Mouse (Mus musculus) CH12.LX (cell line): ENCODE measurements around the gene Cisd3. TPM values are rescaled to one million over a fixed set of nuclear protein-coding genes. Genes with fewer than 3 reads are reported as not detected.

Source experiments
- DNase-seq: peaks from one replicate; pipeline ENCODE4 v3.0.0-alpha.2; 2013; ENCODE audit errors: extremely low read depth
- H3K27ac ChIP-seq: 2 replicates; pipeline ENCODE4 v1.5.1; 2012; ENCODE audit warnings: low read depth, mild to moderate bottlenecking, control low read depth, moderate library complexity; ENCODE audit not compliant: insufficient read depth
- H3K27me3 ChIP-seq: replicated peaks from 2 replicates; pipeline ENCODE3; 2012; ENCODE audit warnings: inconsistent platforms
- H3K36me3 ChIP-seq, 2 experiments: replicated peaks in 1 of 2; 2 replicates each; pipeline versions ENCODE3 to v1.6.1; 2012; ENCODE audit warnings: inconsistent platforms in 1 of 2, low read length in 1 of 2, mild to moderate bottlenecking in 1 of 2, mixed read lengths in 1 of 2, moderate library complexity in 1 of 2; ENCODE audit not compliant: control insufficient read depth in 1 of 2, insufficient read depth in 1 of 2
- H3K4me1 ChIP-seq, 2 experiments: 2 replicates each; pipeline ENCODE4 v1.6.1; 2012; ENCODE audit warnings: inconsistent platforms in 1 of 2, moderate library complexity in 1 of 2; ENCODE audit not compliant: insufficient read depth in 2 of 2, control insufficient read depth in 1 of 2
- H3K4me2 ChIP-seq: 2 replicates; pipeline ENCODE4 v1.6.1; 2012; ENCODE audit warnings: low read depth, mild to moderate bottlenecking, control low read depth; ENCODE audit not compliant: poor library complexity, insufficient read depth, severe bottlenecking
- H3K4me3 ChIP-seq, 3 experiments: fragments of 150-350 bp in 1 of 3; sonication (generic) in 1 of 3; replicated peaks in 1 of 3; 2 replicates each; pipeline versions ENCODE3 to v1.5.1; 2011 to 2012; ENCODE audit warnings: low read depth in 2 of 3, low read length in 2 of 3, mild to moderate bottlenecking in 2 of 3, moderate library complexity in 2 of 3, control low read depth in 1 of 3, improper control_type of control experiment in 1 of 3, inconsistent platforms in 1 of 3, mixed read lengths in 1 of 3; ENCODE audit not compliant: poor library complexity in 1 of 3
- H3K79me2 ChIP-seq: replicated peaks from 2 replicates; pipeline ENCODE4 v1.6.1; 2012; ENCODE audit warnings: mild to moderate bottlenecking, moderate library complexity; ENCODE audit not compliant: control insufficient read depth, poor library complexity, insufficient read depth, severe bottlenecking; ENCODE audit errors: extremely low read depth
- H3K9ac ChIP-seq: 2 replicates; pipeline ENCODE4 v1.6.1; 2012; ENCODE audit warnings: low read depth, mild to moderate bottlenecking, control low read depth, moderate library complexity; ENCODE audit not compliant: insufficient read depth
- H3K9me3 ChIP-seq: replicated peaks from 2 replicates; pipeline ENCODE3; 2012; ENCODE audit warnings: low read length, inconsistent platforms, mixed read lengths
- CHD1 ChIP-seq: IDR thresholded peaks from 2 replicates; pipeline ENCODE4 v1.6.1; 2012; ENCODE audit warnings: low read depth, low read length, improper control_type of control experiment, inconsistent platforms
- CTCF ChIP-seq, 2 experiments: IDR thresholded peaks in 1 of 2; conservative IDR thresholded peaks in 1 of 2; 2 replicates each; pipeline ENCODE4 v1.5.1; 2011 to 2012; ENCODE audit warnings: low read depth in 2 of 2, low read length in 2 of 2, improper control_type of control experiment in 1 of 2, inconsistent platforms in 1 of 2, mild to moderate bottlenecking in 1 of 2, moderate library complexity in 1 of 2
- ELF1 ChIP-seq: IDR thresholded peaks from 2 replicates; pipeline ENCODE4 v1.6.1; 2014; ENCODE audit warnings: low read depth, mild to moderate bottlenecking, inconsistent platforms, low read length, improper control_type of control experiment
- JUN ChIP-seq: IDR thresholded peaks from 2 replicates; pipeline ENCODE4 v1.6.1; 2011; ENCODE audit warnings: low read depth, mild to moderate bottlenecking, low read length, improper control_type of control experiment, moderate library complexity; ENCODE audit not compliant: insufficient read depth
- JUND ChIP-seq: conservative IDR thresholded peaks from 2 replicates; pipeline ENCODE4 v1.6.1; 2011; ENCODE audit warnings: low read depth, low read length, improper control_type of control experiment
- KAT2A ChIP-seq: IDR thresholded peaks from 2 replicates; pipeline ENCODE4 v1.6.1; 2012; ENCODE audit warnings: low read length, improper control_type of control experiment, inconsistent platforms; ENCODE audit not compliant: insufficient replicate concordance
- MAX ChIP-seq: IDR thresholded peaks from 2 replicates; pipeline ENCODE4 v1.6.1; 2011; ENCODE audit warnings: low read length, improper control_type of control experiment
- MEF2A ChIP-seq: IDR thresholded peaks from 2 replicates; pipeline ENCODE4 v1.6.1; 2014; ENCODE audit warnings: low read depth, mild to moderate bottlenecking, inconsistent platforms, low read length, improper control_type of control experiment, borderline replicate concordance
- MXI1 ChIP-seq: IDR thresholded peaks from 2 replicates; pipeline ENCODE4 v1.6.1; 2011; ENCODE audit warnings: mild to moderate bottlenecking, low read depth, low read length, improper control_type of control experiment
- MYC ChIP-seq: IDR thresholded peaks from 2 replicates; pipeline ENCODE4 v1.6.1; 2011; ENCODE audit warnings: low read depth, mild to moderate bottlenecking, improper control_type of control experiment, low read length
- NRF1 ChIP-seq: IDR thresholded peaks from 2 replicates; pipeline ENCODE4 v1.6.1; 2014; ENCODE audit warnings: low read depth, mild to moderate bottlenecking, inconsistent platforms, low read length, improper control_type of control experiment, moderate library complexity
- POLR2A ChIP-seq: IDR thresholded peaks from 2 replicates; pipeline ENCODE4 v1.6.1; 2011; ENCODE audit warnings: low read depth, mild to moderate bottlenecking, improper control_type of control experiment, low read length
- POLR2AphosphoS2 ChIP-seq: IDR thresholded peaks from 2 replicates; pipeline ENCODE4 v1.6.1; 2011; ENCODE audit warnings: low read depth, low read length, improper control_type of control experiment
- SIN3A ChIP-seq: IDR thresholded peaks from 2 replicates; pipeline ENCODE4 v1.6.1; 2012; ENCODE audit warnings: low read length, improper control_type of control experiment, inconsistent platforms
- SMC3 ChIP-seq: IDR thresholded peaks from 2 replicates; pipeline ENCODE4 v1.6.1; 2011; ENCODE audit warnings: low read depth, low read length, improper control_type of control experiment
- TBP ChIP-seq: conservative IDR thresholded peaks from 2 replicates; pipeline ENCODE4 v1.6.1; 2011; ENCODE audit warnings: low read depth, low read length, improper control_type of control experiment
- TCF12 ChIP-seq: IDR thresholded peaks from 2 replicates; pipeline ENCODE4 v1.6.1; 2014; ENCODE audit warnings: low read depth, mild to moderate bottlenecking, inconsistent platforms, low read length, improper control_type of control experiment
- ZC3H11A ChIP-seq: IDR thresholded peaks from 2 replicates; pipeline ENCODE4 v1.6.1; 2012; ENCODE audit warnings: low read depth, mild to moderate bottlenecking, inconsistent platforms, low read length, improper control_type of control experiment
- dilution Hi-C: fragments of 300-500 bp; cut with MboI; formaldehyde crosslinking; loops from 2 replicates; pipeline ENCODE4 v1.14.3; 2020; ENCODE audit warnings: low sequenced_read_pairs; ENCODE audit not compliant: extremely low pct_unique_long_range_greater_than_20kb, extremely low pct_ligation_motif_present
- in situ Hi-C: fragments of 300-500 bp; cut with MboI; formaldehyde crosslinking; loops from 3 replicates; pipeline ENCODE4 v1.14.3; 2019; ENCODE audit warnings: low sequenced_read_pairs, low pct_ligation_motif_present, low pct_unique_long_range_greater_than_20kb, mixed read lengths
- polyA plus RNA-seq: library from polyadenylated mRNA; unstranded; fragments of >175 nt; gene quantifications from 2 replicates; pipeline ENCODE4 v1.2.1, GENCODE M21; 2012; ENCODE audit warnings: low read depth; ENCODE audit not compliant: insufficient read length
- total RNA-seq, 2 experiments: library from RNA; depleted of rRNA; stranded (reverse); fragments of 300-350 nt in 1 of 2; fragments of >200 nt in 1 of 2; gene quantifications; 2 replicates each; pipeline ENCODE4 v1.2.3; 2012 to 2014

The Cisd3 gene
- total and polyA plus RNA-seq, 3 experiments, result 66.1 to 221 (median 141) TPM

GRCm38 (mm10) chr11:97700003-97700745 is 14.5 kb downstream of the Cisd3 start, which contains the start of gene Pcgf2 (continued):
- TF ChIP-seq MEF2A (peak; percentile 58; the same call in 1 of the 2 replicates), SMC3 (no peak), POLR2A (peak; percentile 71), NRF1 (no peak), ZC3H11A (no peak), CTCF (conservative IDR thresholded peaks at IDR 0.05 in 1 of 2, IDR thresholded peaks at IDR 0.05 in 1 of 2; ENCODE audit: low read depth in 2 of 2, low read length in 2 of 2) (no peak; a peak in 1 of 4 replicates), TCF12 (peak; percentile 49; the same call in 1 of the 2 replicates), CHD1 (no peak), MYC (no peak), MAX (peak; percentile 73; the same call in 1 of the 2 replicates), SIN3A (no peak; the same call in 1 of the 2 replicates), ELF1 (peak; percentile 7; the same call in 1 of the 2 replicates), JUN (no peak), TBP (peak; percentile 97)

GRCm38 (mm10) chr11:97700746-97701580 is 15.3 kb downstream of the Cisd3 start:
- Histone ChIP-seq H3K27ac (peak overlapping the region; percentile 69; the same call in 1 of the 2 replicates), H3K27me3 (peaks cover 21% of the 10 kb centered on the region), H3K79me2 (peaks cover 27% of the 10 kb centered on the region), H3K4me3 (peak overlapping the region; percentile 66 to 71 (median 71)), H3K9ac (peak overlapping the region; percentile 84), H3K4me2 (peak overlapping the region; percentile 46), H3K36me3 (peaks cover 7 to 18% of the 10 kb centered on the region in 2 experiments), H3K9me3 (no peaks in the 10 kb centered on the region), H3K4me1 (peaks cover 9 to 48% of the 10 kb centered on the region in 2 experiments)
- in situ Hi-C loops, result loop anchor here (5.0 kb wide), 1 partner anchor 36 kb away; no protein-coding TSS in a partner anchor
- DNase-seq, result no peak
- dilution Hi-C loops, result no loop called here
- TF ChIP-seq POLR2AphosphoS2, result no peak
- TF ChIP-seq KAT2A, result no peak
- TF ChIP-seq MEF2A, result no peak
- TF ChIP-seq JUND, result no peak
- peak; percentile 43; the same call in 1 of the 2 replicates for TF ChIP-seq MAX
- TF ChIP-seq MXI1, result peak; percentile 44; the same call in 1 of the 2 replicates
- TF ChIP-seq TCF12, result 0 out of 2 replicates have a peak, but pooled peaks have one; percentile 6
- TF ChIP-seq, all 38 proteins: peak for 3
